Mouse (Mus musculus) heart, embryonic 10.5 days (tissue): ENCODE results near the gene Ramp1. TPM values are rescaled to one million over a fixed set of nuclear protein-coding genes. Genes with fewer than 3 reads are reported as not detected.

Source experiments
- DNase-seq: peaks from one replicate; pipeline ENCODE4 v3.0.0-alpha.2; 2017; ENCODE audit warnings: low spot score
- H3K27ac ChIP-seq: fragments of 300-500 bp; sonication (generic); 2 replicates; pipeline ENCODE4 v1.5.1; 2016; ENCODE audit warnings: mild to moderate bottlenecking
- H3K27me3 ChIP-seq: fragments of 300-500 bp; sonication (generic); 2 replicates; pipeline ENCODE4 v1.6.1; 2016; ENCODE audit warnings: mild to moderate bottlenecking; ENCODE audit not compliant: poor library complexity, insufficient read depth, severe bottlenecking
- H3K36me3 ChIP-seq: fragments of 300-500 bp; sonication (generic); 2 replicates; pipeline ENCODE4 v1.6.1; 2016; ENCODE audit warnings: mild to moderate bottlenecking, moderate library complexity
- H3K4me1 ChIP-seq: fragments of 300-500 bp; sonication (generic); 2 replicates; pipeline ENCODE4 v1.6.1; 2016; ENCODE audit warnings: mild to moderate bottlenecking
- H3K4me3 ChIP-seq: fragments of 300-500 bp; sonication (generic); 2 replicates; pipeline ENCODE4 v1.5.1; 2016; ENCODE audit warnings: mild to moderate bottlenecking, moderate library complexity
- H3K9me3 ChIP-seq: fragments of 300-500 bp; sonication (generic); 2 replicates; pipeline ENCODE4 v1.6.1; 2016; ENCODE audit warnings: mild to moderate bottlenecking, moderate library complexity
- WGBS: fragments of 180-500 bp; shearing (Covaris S2); methylation state at CpG from one replicate; pipeline ENCODE4 v1.1.7; 2016; 5-methylcytosine and 5-hydroxymethylcytosine counted together
- polyA plus RNA-seq: library from polyadenylated mRNA; unstranded; fragments of >200 nt; fragmentation: Nextera tagmentation; extraction: Ambion mirVana; gene quantifications from 2 replicates; pipeline ENCODE4 v1.2.1, GENCODE M21; 2016

The Ramp1 gene
- polyA plus RNA-seq, 1 experiment from 2014 or later: 16.8 TPM

- Histone ChIP-seq H3K27ac (no peak overlapping the region), H3K4me1 (peaks cover 43% of the 10 kb centered on the region), H3K4me3 (no peak overlapping the region), H3K36me3 (no peaks in the 10 kb centered on the region), H3K9me3 (no peaks in the 10 kb centered on the region), H3K27me3 (no peaks in the 10 kb centered on the region)
- WGBS: 79% methylated on average over 6 of the region's 6 CpGs
- no peak for DNase-seq
Measured at GRCm38 (mm10) chr1:91205651-91206050, 26.0 kb downstream of the Ramp1 start.

GRCm38 (mm10) chr1:91206336-91206735 is 26.7 kb downstream of the Ramp1 start:
- DNase-seq: no peak
- no peaks in the 10 kb centered on the region for H3K27me3 ChIP-seq
- H3K27ac ChIP-seq: no peak overlapping the region
- H3K4me1 ChIP-seq: peaks cover 50% of the 10 kb centered on the region
- H3K9me3 ChIP-seq: no peaks in the 10 kb centered on the region
- no peaks in the 10 kb centered on the region for H3K36me3 ChIP-seq
- 68% methylated on average over 8 of the region's 8 CpGs for WGBS
- no peak overlapping the region for H3K4me3 ChIP-seq

GRCm38 (mm10) chr1:91206873-91207272 is 27.3 kb downstream of the Ramp1 start:
- no peak overlapping the region for H3K27ac ChIP-seq
- H3K36me3 ChIP-seq: no peaks in the 10 kb centered on the region
- no peak for DNase-seq
- H3K27me3 ChIP-seq: no peaks in the 10 kb centered on the region
- H3K9me3 ChIP-seq: no peaks in the 10 kb centered on the region
- no peak overlapping the region for H3K4me3 ChIP-seq
- WGBS: 77% methylated on average over 5 of the region's 5 CpGs
- H3K4me1 ChIP-seq: peaks cover 56% of the 10 kb centered on the region

GRCm38 (mm10) chr1:91207334-91208074 is 27.9 kb downstream of the Ramp1 start:
- Histone ChIP-seq H3K4me1 (peaks cover 57% of the 10 kb centered on the region), H3K9me3 (no peaks in the 10 kb centered on the region), H3K27me3 (no peaks in the 10 kb centered on the region), H3K27ac (no peak overlapping the region), H3K36me3 (no peaks in the 10 kb centered on the region), H3K4me3 (no peak overlapping the region)
- DNase-seq: no peak
- 76% methylated on average over 3 of the region's 3 CpGs for whole genome bisulfite sequencing

- peak overlapping the region; percentile 86 for H3K27ac ChIP-seq
- no peak for DNase-seq
- H3K4me3 ChIP-seq: no peak overlapping the region
- no peaks in the 10 kb centered on the region for H3K36me3 ChIP-seq
- no peaks in the 10 kb centered on the region for H3K9me3 ChIP-seq
- H3K4me1 ChIP-seq: peaks cover 68% of the 10 kb centered on the region
- 44% methylated on average over 6 of the region's 6 CpGs for WGBS
- H3K27me3 ChIP-seq: no peaks in the 10 kb centered on the region
Measured at GRCm38 (mm10) chr1:91209343-91209742, 29.7 kb downstream of the Ramp1 start.

- Histone ChIP-seq H3K36me3 (no peaks in the 10 kb centered on the region), H3K4me3 (no peak overlapping the region), H3K9me3 (no peaks in the 10 kb centered on the region), H3K27me3 (no peaks in the 10 kb centered on the region), H3K27ac (peak overlapping the region; percentile 86), H3K4me1 (peaks cover 69% of the 10 kb centered on the region)
- 84% methylated on average over 6 of the region's 6 CpGs for WGBS
- DNase-seq: no peak
Measured at GRCm38 (mm10) chr1:91209785-91210184, 30.2 kb downstream of the Ramp1 start.

GRCm38 (mm10) chr1:91211099-91211498 is 31.5 kb downstream of the Ramp1 start:
- H3K4me3 ChIP-seq: no peak overlapping the region
- no peaks in the 10 kb centered on the region for H3K9me3 ChIP-seq

GRCm38 (mm10) chr1:91211591-91212008 is 32.0 kb downstream of the Ramp1 start:
- Histone ChIP-seq H3K27ac (peak overlapping the region; percentile 86), H3K36me3 (no peaks in the 10 kb centered on the region), H3K4me1 (peaks cover 77% of the 10 kb centered on the region)

More at GRCm38 (mm10) chr1:91211099-91211498, 31.5 kb downstream of the Ramp1 start:
- H3K27ac ChIP-seq: peak overlapping the region; percentile 86
- no peaks in the 10 kb centered on the region for H3K36me3 ChIP-seq
- peaks cover 75% of the 10 kb centered on the region for H3K4me1 ChIP-seq
- no peaks in the 10 kb centered on the region for H3K27me3 ChIP-seq
- WGBS: 77% methylated on average over 1 of the region's 1 CpGs
- DNase-seq: no peak

GRCm38 (mm10) chr1:91215264-91215663 is 35.6 kb downstream of the Ramp1 start:
- Histone ChIP-seq H3K4me1 (peaks cover 76% of the 10 kb centered on the region), H3K9me3 (no peaks in the 10 kb centered on the region), H3K36me3 (no peaks in the 10 kb centered on the region), H3K27me3 (no peaks in the 10 kb centered on the region), H3K4me3 (no peak overlapping the region), H3K27ac (peak overlapping the region; percentile 86)
- DNase-seq: no peak
- 91% methylated on average over 1 of the region's 1 CpGs for WGBS

More at GRCm38 (mm10) chr1:91211591-91212008, 32.0 kb downstream of the Ramp1 start:
- no peaks in the 10 kb centered on the region for H3K9me3 ChIP-seq
- DNase-seq: no peak
- H3K27me3 ChIP-seq: no peaks in the 10 kb centered on the region
- WGBS: 66% methylated on average over 7 of the region's 7 CpGs
- H3K4me3 ChIP-seq: no peak overlapping the region

- no peaks in the 10 kb centered on the region for H3K27me3 ChIP-seq
- no peaks in the 10 kb centered on the region for H3K36me3 ChIP-seq
- H3K27ac ChIP-seq: peak overlapping the region; percentile 86
- no peaks in the 10 kb centered on the region for H3K9me3 ChIP-seq
- DNase-seq: no peak
- H3K4me1 ChIP-seq: peaks cover 69% of the 10 kb centered on the region
- H3K4me3 ChIP-seq: no peak overlapping the region
- 39% methylated on average over 1 of the region's 1 CpGs for WGBS
Measured at GRCm38 (mm10) chr1:91215981-91216380, 36.4 kb downstream of the Ramp1 start.

- Histone ChIP-seq H3K4me3 (no peak overlapping the region), H3K27me3 (no peaks in the 10 kb centered on the region), H3K9me3 (no peaks in the 10 kb centered on the region), H3K27ac (peak overlapping the region; percentile 86), H3K36me3 (no peaks in the 10 kb centered on the region), H3K4me1 (peaks cover 62% of the 10 kb centered on the region)
- WGBS: 19% methylated on average over 10 of the region's 10 CpGs
- no peak for DNase-seq
Measured at GRCm38 (mm10) chr1:91216504-91217267, 37.1 kb downstream of the Ramp1 start.

- H3K36me3 ChIP-seq: no peaks in the 10 kb centered on the region
- H3K4me1 ChIP-seq: peaks cover 42% of the 10 kb centered on the region
- no peak for DNase-seq
- H3K9me3 ChIP-seq: no peaks in the 10 kb centered on the region
- 75% methylated on average over 7 of the region's 7 CpGs for WGBS
- H3K27ac ChIP-seq: 0 out of 2 replicates have a peak overlapping the region, but pooled peaks have one; percentile 86
- H3K4me3 ChIP-seq: no peak overlapping the region
- H3K27me3 ChIP-seq: no peaks in the 10 kb centered on the region
Measured at GRCm38 (mm10) chr1:91219641-91220321, 40.2 kb downstream of the Ramp1 start.

GRCm38 (mm10) chr1:91220322-91220672 is 40.7 kb downstream of the Ramp1 start:
- Histone ChIP-seq H3K27me3 (no peaks in the 10 kb centered on the region), H3K4me3 (no peak overlapping the region), H3K27ac (no peak overlapping the region), H3K4me1 (peaks cover 37% of the 10 kb centered on the region), H3K36me3 (no peaks in the 10 kb centered on the region), H3K9me3 (no peaks in the 10 kb centered on the region)
- DNase-seq: no peak
- WGBS: 87% methylated on average over 3 of the region's 3 CpGs
